Mouse (Mus musculus): Measurements from ENCODE around the gene Rspry1. TPM values are rescaled to one million over a fixed set of nuclear protein-coding genes. Genes with fewer than 3 reads are reported as not detected.

Rspry1 gene
- polyA plus RNA-seq, 1 experiment from 2014 or later: 57.7 TPM

DNA sequence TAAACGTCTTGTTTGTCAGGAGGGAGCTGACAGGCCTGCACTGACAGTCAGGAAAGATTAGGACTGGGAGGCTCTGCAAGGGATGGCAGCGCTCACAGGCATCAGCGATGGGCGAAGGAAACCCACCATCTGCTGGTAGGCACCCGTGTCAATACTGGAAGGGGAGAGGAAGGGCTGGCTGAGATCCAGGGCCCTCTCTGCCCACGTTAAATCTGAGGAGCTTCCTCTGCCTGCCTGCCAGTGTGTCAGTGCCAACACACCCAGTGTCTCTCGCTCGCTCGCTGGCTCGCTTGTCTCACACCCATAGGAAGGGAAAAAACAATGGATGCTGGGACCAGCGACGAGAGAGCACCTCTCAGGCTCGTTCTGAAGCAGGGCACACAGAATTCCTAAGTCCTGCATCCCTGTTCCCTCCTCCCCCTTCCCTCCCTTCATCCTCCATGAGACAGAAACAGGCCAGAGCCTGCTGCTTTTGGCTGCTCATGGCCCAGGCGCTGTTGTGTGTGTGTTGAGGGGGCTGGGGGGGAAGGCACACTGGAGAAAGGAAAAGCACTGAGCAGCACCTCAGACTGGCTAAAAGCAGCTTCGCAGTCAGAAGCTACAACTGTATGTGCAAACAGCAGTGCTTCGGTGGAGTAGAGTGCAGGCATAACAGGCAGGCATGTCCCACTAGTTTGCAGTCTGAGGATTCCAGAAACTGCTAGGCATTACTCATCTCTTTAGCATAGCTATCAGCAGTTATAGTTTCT lies 27.4 kb upstream of the Rspry1 start:
- Histone ChIP-seq H3K27me3 (no peaks in the 10 kb centered on the region), H3K4me2 (replicated peaks) (no peak overlapping the region), H3K9me3 (no peaks in the 10 kb centered on the region), H3K4me3 (no peak overlapping the region), H3K9ac (replicated peaks) (no peak overlapping the region), H3K27ac (replicated peaks) (no peak overlapping the region), H3K4me1 (no peaks in the 10 kb centered on the region), H3K36me3 (peaks cover 66% of the 10 kb centered on the region)
- ATAC-seq (ENCODE audit: low FRiP score, low read depth): no peak
- 88% methylated on average over 16 of the region's 16 CpGs for WGBS

- Histone ChIP-seq H3K9ac (replicated peaks) (no peak overlapping the region), H3K36me3 (peaks cover 67% of the 10 kb centered on the region), H3K4me2 (replicated peaks) (no peak overlapping the region), H3K4me3 (no peak overlapping the region), H3K27ac (replicated peaks) (no peak overlapping the region), H3K27me3 (no peaks in the 10 kb centered on the region), H3K9me3 (no peaks in the 10 kb centered on the region), H3K4me1 (no peaks in the 10 kb centered on the region)
- whole genome bisulfite sequencing: 93% methylated on average over 4 of the region's 4 CpGs
- ATAC-seq (ENCODE audit: low FRiP score, low read depth): no peak
These were observed 26.6 kb upstream of the Rspry1 start for GRCm38 (mm10) chr8:94575148-94575547.

DNA sequence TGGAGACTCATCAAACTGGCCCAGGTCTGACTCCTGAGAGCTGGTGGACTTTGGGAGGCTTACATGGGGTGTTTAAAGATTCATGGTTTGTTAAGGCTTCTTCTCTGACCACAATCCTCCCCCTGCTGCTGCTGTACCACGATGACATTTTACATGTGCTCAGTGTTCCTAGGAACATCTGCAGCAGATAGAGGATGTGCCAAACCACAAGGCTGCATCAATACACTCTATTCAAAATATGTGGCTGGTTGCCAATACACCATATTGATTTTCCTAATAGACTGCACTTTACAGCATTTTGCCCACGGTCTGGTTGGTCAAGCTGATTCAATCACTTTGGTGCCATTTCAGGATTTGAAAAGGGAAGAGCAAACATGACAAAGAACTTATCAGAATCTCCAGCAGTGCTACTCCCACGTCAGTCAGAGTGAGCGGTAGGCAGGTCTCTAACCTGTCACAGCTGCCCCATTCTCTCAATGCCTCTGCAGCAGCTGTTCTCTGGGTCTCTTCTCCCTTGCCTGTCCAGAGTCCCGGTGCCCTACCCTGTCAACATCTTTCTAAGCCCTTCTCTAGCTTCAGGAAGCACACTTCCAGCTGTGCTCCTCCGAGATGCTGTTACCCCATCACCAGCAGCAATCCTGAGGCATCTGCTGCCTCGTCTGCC lies 19.8 kb upstream of the Rspry1 start:
- Histone ChIP-seq H3K36me3 (peaks cover 80% of the 10 kb centered on the region), H3K9ac (replicated peaks) (no peak overlapping the region), H3K27ac (replicated peaks) (no peak overlapping the region), H3K27me3 (no peaks in the 10 kb centered on the region), H3K4me3 (no peak overlapping the region), H3K9me3 (no peaks in the 10 kb centered on the region), H3K4me2 (replicated peaks) (no peak overlapping the region), H3K4me1 (no peaks in the 10 kb centered on the region)
- WGBS: 90% methylated on average over 7 of the region's 7 CpGs
- no peak for ATAC-seq (ENCODE audit: low FRiP score, low read depth)

GRCm38 (mm10) chr8:94582569-94582968 lies 19.2 kb upstream of the Rspry1 start:
- 93% methylated on average over 6 of the region's 6 CpGs for WGBS
- Histone ChIP-seq H3K27me3 (no peaks in the 10 kb centered on the region), H3K36me3 (peaks cover 80% of the 10 kb centered on the region), H3K4me2 (replicated peaks) (no peak overlapping the region), H3K4me1 (no peaks in the 10 kb centered on the region), H3K4me3 (no peak overlapping the region), H3K9ac (replicated peaks) (no peak overlapping the region), H3K27ac (replicated peaks) (no peak overlapping the region), H3K9me3 (no peaks in the 10 kb centered on the region)
- ATAC-seq (ENCODE audit: low FRiP score, low read depth): no peak

DNA sequence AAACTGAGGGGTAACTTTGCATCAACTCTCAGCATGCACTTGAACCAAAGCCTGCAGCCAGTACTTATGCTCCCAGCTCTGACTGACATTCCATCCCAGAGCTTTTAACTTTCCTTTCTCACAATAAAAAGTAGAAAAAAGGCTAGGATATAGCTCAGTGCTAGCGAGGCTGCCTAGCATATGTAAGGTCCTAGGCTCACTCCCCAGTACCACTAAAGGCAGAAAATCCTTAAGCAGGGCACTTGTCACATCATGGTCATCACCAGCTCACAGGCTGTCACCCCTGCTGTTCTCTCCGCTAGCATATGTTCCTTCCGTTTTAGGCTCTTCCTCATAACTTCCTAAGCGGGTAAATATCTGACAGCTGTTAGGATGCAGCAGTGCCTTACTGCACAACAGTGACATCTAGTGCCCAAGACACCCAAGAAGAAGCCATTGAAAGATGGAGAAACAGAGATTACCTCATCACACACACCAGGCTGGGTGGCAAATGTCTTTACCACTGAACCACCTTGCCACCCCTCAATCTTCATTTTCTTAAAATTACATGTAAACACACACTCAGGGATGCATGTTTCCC lies 17.4 kb upstream of the Rspry1 start:
- ATAC-seq (ENCODE audit: low FRiP score, low read depth): no peak
- no peak overlapping the region for H3K4me3 ChIP-seq
- H3K4me1 ChIP-seq: no peaks in the 10 kb centered on the region
- WGBS: 51% methylated on average over 4 of the region's 4 CpGs
- H3K9me3 ChIP-seq: no peaks in the 10 kb centered on the region
- no peak overlapping the region for H3K4me2 ChIP-seq (replicated peaks)
- no peak overlapping the region for H3K9ac ChIP-seq (replicated peaks)
- 0 out of 2 replicates have a peak overlapping the region, but pooled peaks have one; percentile 3 for H3K27ac ChIP-seq (replicated peaks)
- H3K36me3 ChIP-seq: peaks cover 77% of the 10 kb centered on the region
- no peaks in the 10 kb centered on the region for H3K27me3 ChIP-seq

DNA sequence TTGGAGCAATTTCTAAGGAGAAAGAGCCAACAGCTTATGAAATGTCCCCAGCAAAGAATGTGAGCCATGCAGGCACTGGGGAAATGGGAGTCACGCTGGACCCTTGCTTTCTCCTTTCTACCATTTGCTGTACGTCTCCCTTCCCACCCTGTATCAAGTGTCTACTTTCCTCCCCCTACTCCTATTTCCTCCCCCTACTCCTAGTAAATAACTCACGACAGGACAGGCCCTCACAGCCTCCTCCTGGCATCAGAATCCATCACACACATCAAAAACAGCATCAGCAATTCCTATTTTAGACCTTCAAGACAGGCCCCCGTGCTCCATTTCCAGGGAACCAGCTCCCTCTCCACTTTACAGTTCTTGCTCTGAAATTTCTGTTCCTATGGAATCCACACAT lies 10.0 kb upstream of the Rspry1 start:
- Histone ChIP-seq H3K9ac (replicated peaks) (no peak overlapping the region), H3K27me3 (no peaks in the 10 kb centered on the region), H3K4me3 (no peak overlapping the region), H3K9me3 (no peaks in the 10 kb centered on the region), H3K36me3 (peaks cover 26% of the 10 kb centered on the region), H3K27ac (replicated peaks) (no peak overlapping the region), H3K4me2 (replicated peaks) (no peak overlapping the region), H3K4me1 (no peaks in the 10 kb centered on the region)
- WGBS: 76% methylated on average over 4 of the region's 4 CpGs
- ATAC-seq (ENCODE audit: low FRiP score, low read depth): no peak

- Histone ChIP-seq H3K27ac (replicated peaks) (no peak overlapping the region), H3K4me3 (no peak overlapping the region), H3K27me3 (no peaks in the 10 kb centered on the region), H3K9ac (replicated peaks) (no peak overlapping the region), H3K4me1 (0 out of 2 replicates have a peak, but pooled peaks cover 3% of the 10 kb centered on the region), H3K36me3 (0 out of 2 replicates have a peak, but pooled peaks cover 4% of the 10 kb centered on the region), H3K4me2 (replicated peaks) (no peak overlapping the region), H3K9me3 (no peaks in the 10 kb centered on the region)
- no peak for ATAC-seq (ENCODE audit: low FRiP score, low read depth)
- 86% methylated on average over 1 of the region's 1 CpGs for WGBS
These were observed 7.5 kb upstream of the Rspry1 start for GRCm38 (mm10) chr8:94594211-94594610.

- Histone ChIP-seq H3K4me3 (peak overlapping the region; percentile 82), H3K4me1 (peaks cover 28% of the 10 kb centered on the region), H3K9ac (replicated peaks) (peak overlapping the region; percentile 89), H3K27me3 (no peaks in the 10 kb centered on the region), H3K9me3 (no peaks in the 10 kb centered on the region), H3K4me2 (replicated peaks) (peak overlapping the region; percentile 98), H3K36me3 (no peaks in the 10 kb centered on the region), H3K27ac (replicated peaks) (0 out of 2 replicates have a peak overlapping the region, but pooled peaks have one; percentile 80)
- 32% methylated on average over 5 of the region's 5 CpGs for WGBS
- no peak for ATAC-seq (ENCODE audit: low FRiP score, low read depth)
These were observed 1.3 kb upstream of the Rspry1 start for GRCm38 (mm10) chr8:94600478-94600877.

DNA sequence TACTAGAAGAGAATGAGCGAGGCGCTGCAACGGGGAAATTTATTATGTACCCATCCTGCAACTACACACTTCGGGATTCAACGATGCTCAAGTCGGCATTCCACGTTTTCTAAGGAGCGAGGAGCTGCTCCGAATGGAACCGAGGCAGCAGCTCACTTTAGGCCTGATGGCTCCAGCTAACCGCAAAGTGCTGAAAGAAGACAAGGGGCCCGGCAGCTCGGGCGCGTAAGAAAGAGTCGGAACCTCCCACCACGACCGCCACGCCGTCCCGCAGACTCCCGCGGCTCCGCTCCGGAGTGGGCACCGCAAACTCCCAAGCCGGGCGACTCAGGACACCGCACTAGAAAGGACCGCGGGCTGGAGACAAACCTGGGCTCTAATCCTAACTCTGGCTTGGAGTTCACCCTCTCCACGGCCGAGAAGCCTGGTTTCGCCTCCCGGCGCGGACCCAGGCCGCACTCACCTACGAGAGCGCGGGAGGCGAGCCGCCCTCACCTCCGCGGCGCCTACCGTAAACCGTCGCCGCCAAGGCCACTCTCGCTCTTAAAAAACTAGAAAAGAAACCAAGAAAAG lies 617 bp upstream of the Rspry1 start:
- Histone ChIP-seq H3K4me2 (replicated peaks) (peak overlapping the region; percentile 98), H3K9ac (replicated peaks) (peak overlapping the region; percentile 89), H3K4me1 (peaks cover 28% of the 10 kb centered on the region), H3K9me3 (no peaks in the 10 kb centered on the region), H3K27ac (replicated peaks) (peak overlapping the region; percentile 80), H3K4me3 (peak overlapping the region; percentile 82), H3K36me3 (no peaks in the 10 kb centered on the region), H3K27me3 (no peaks in the 10 kb centered on the region)
- WGBS: under 1% methylated on average over 51 of the region's 51 CpGs
- peak; percentile 51 for ATAC-seq (ENCODE audit: low FRiP score, low read depth)

DNA sequence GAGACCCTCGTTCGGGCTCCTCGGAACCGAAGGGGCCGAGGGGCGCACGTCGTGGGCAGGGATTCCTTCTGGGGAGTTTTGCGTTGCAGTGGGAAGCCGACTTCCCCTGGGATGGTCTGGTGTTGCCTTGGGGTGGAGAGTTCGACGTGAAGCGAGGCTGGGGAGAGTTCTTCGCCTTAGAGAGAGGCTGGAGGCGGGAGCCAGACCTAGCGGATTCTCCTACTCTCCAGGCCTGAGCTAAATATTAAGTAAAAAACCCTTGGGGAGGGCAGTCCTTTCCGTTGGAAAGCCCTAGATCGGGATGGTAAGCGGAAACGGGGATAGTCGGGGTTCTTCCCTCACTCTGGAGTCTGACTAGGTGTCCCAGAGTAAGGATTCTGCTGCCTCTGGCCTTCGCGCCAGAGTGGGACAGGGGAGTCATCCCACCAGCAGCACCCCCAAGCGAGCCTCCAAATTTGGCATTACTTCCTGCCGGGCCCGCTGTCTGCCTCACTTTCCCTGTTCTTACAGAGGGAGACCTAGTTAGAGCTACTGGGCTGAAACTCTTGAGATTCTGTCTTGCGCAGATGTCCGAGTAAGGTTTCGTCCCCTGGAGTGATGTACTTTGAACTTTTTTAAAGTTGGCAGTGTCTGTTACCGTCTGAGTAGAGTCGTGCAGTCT lies 864 bp downstream of the Rspry1 start:
- H3K9ac ChIP-seq (replicated peaks): peak overlapping the region; percentile 92
- no peaks in the 10 kb centered on the region for H3K36me3 ChIP-seq
- no peaks in the 10 kb centered on the region for H3K27me3 ChIP-seq
- peak overlapping the region; percentile 88 for H3K27ac ChIP-seq (replicated peaks)
- under 1% methylated on average over 31 of the region's 31 CpGs for WGBS
- H3K4me2 ChIP-seq (replicated peaks): peak overlapping the region; percentile 97
- H3K9me3 ChIP-seq: no peaks in the 10 kb centered on the region
- H3K4me3 ChIP-seq: peak overlapping the region; percentile 82
- ATAC-seq (ENCODE audit: low FRiP score, low read depth): no peak
- peaks cover 28% of the 10 kb centered on the region for H3K4me1 ChIP-seq

- H3K4me3 ChIP-seq: no peak overlapping the region
These were observed 2.3 kb downstream of the Rspry1 start for GRCm38 (mm10) chr8:94604030-94604429.

More at GRCm38 (mm10) chr8:94604030-94604429, 2.3 kb downstream of the Rspry1 start:
- Histone ChIP-seq H3K4me2 (replicated peaks) (0 out of 2 replicates have a peak overlapping the region, but pooled peaks have one; percentile 97), H3K27me3 (no peaks in the 10 kb centered on the region), H3K36me3 (no peaks in the 10 kb centered on the region), H3K9me3 (no peaks in the 10 kb centered on the region), H3K27ac (replicated peaks) (no peak overlapping the region), H3K9ac (replicated peaks) (no peak overlapping the region), H3K4me1 (peaks cover 26% of the 10 kb centered on the region)
- 92% methylated on average over 2 of the region's 2 CpGs for WGBS
- ATAC-seq (ENCODE audit: low FRiP score, low read depth): no peak
